Mouse (Mus musculus) G1E (cell line): ENCODE results near the gene Eefsec.

ENCODE experiments used
- CTCF ChIP-seq: IDR thresholded peaks from 2 replicates; pipeline ENCODE4 v1.5.1; 2012; ENCODE audit warnings: low read depth, low read length, inconsistent platforms, mixed read lengths
- GATA1 ChIP-seq: IDR thresholded peaks from 2 replicates; pipeline ENCODE4 v1.6.1; 2012; ENCODE audit warnings: borderline replicate concordance, low read length, inconsistent platforms, mixed read lengths
- POLR2AphosphoS5 ChIP-seq: IDR thresholded peaks from 2 replicates; pipeline ENCODE4 v1.6.1; 2012; ENCODE audit warnings: low read depth, low read length, inconsistent platforms; ENCODE audit not compliant: insufficient replicate concordance
- TAL1 ChIP-seq: conservative IDR thresholded peaks from 2 replicates; pipeline ENCODE4 v1.6.1; 2012; ENCODE audit warnings: low read depth, low read length, inconsistent platforms, mixed read lengths

DNA sequence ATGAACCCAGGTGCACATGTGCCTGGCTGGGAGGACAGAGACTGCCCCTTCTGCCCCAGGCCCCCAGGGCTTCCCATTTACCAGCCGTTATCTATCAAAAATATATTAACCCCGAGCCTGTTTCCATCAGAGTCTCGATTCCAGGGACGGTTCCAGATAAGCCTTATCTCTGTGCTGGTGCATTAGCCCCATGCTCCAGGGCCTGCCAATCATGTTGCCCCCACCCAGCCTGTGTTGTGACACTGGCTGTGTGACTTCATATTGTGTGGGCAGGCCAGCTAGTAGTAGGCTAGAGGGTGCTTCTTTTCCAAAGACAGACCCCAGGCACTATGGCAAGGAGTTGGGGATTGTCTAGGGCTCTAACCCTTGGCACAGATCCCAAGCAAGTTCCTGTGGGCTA lies 190.9 kb downstream of the Eefsec start:
- no peak for TF ChIP-seq CTCF
- TF ChIP-seq TAL1 = peak; percentile 72; the same call in 1 of the 2 replicates
- TF ChIP-seq GATA1 = no peak
- TF ChIP-seq POLR2AphosphoS5 = no peak
